Mouse (Mus musculus) C2C12 (cell line): Measurements from ENCODE around the gene Tecrl. TPM values are rescaled to one million over a fixed set of nuclear protein-coding genes. Genes with fewer than 3 reads are reported as not detected.

Experiments
- H3K27me3 ChIP-seq: one replicate; pipeline ENCODE4 v1.6.1; 2011; ENCODE audit not compliant: control insufficient read depth, insufficient read depth, insufficient read length
- H3K36me3 ChIP-seq: one replicate; pipeline ENCODE4 v1.6.1; 2011; ENCODE audit not compliant: control insufficient read depth, insufficient read depth
- H3K4me3 ChIP-seq: one replicate; pipeline ENCODE4 v1.5.1; 2011; ENCODE audit warnings: mild to moderate bottlenecking, control low read depth; ENCODE audit not compliant: poor library complexity, insufficient read depth, severe bottlenecking
- H3K79me2 ChIP-seq: one replicate; pipeline ENCODE4 v1.6.1; 2011; ENCODE audit not compliant: control insufficient read depth, insufficient read depth
- H3K79me3 ChIP-seq: one replicate; pipeline ENCODE4 v1.6.1; 2011; ENCODE audit warnings: low read depth, control low read depth
- H3ac ChIP-seq: one replicate; pipeline ENCODE3; 2011; ENCODE audit warnings: low read depth; ENCODE audit not compliant: control insufficient read depth, insufficient read length
- CEBPB ChIP-seq: IDR thresholded peaks from one replicate; pipeline ENCODE4 v1.6.1; 2011; ENCODE audit warnings: low read depth, mild to moderate bottlenecking, control low read depth, moderate library complexity
- CTCF ChIP-seq: IDR thresholded peaks from one replicate; pipeline ENCODE4 v1.5.1; 2011; ENCODE audit not compliant: control insufficient read depth, insufficient read depth, insufficient read length
- FOSL1 ChIP-seq: IDR thresholded peaks from one replicate; pipeline ENCODE4 v1.8.0; 2011; ENCODE audit warnings: mild to moderate bottlenecking, low read length; ENCODE audit not compliant: poor library complexity, insufficient read depth, severe bottlenecking
- MAX ChIP-seq: IDR thresholded peaks from one replicate; pipeline ENCODE4 v1.6.1; 2011; ENCODE audit warnings: mild to moderate bottlenecking, control low read depth
- MYOD1 ChIP-seq: IDR thresholded peaks from one replicate; pipeline ENCODE4 v1.6.1; 2011; ENCODE audit warnings: low read depth; ENCODE audit not compliant: control insufficient read depth, insufficient read length
- MYOG ChIP-seq: IDR thresholded peaks from one replicate; pipeline ENCODE4 v1.6.1; 2011; ENCODE audit not compliant: control insufficient read depth, insufficient read length; ENCODE audit errors: extremely low read depth
- USF1 ChIP-seq: IDR thresholded peaks from one replicate; pipeline ENCODE4 v1.6.1; 2011; ENCODE audit warnings: low read depth, mild to moderate bottlenecking, control low read depth, moderate library complexity
- long read RNA-seq, 2 experiments: library from polyadenylated mRNA; unstranded; transcript quantifications; one replicate each; pipeline ENCODE4 v2.0.0; 2019 to 2020
- polyA plus RNA-seq: library from polyadenylated mRNA; unstranded; fragments of >200 nt; fragmentation: generic; extraction: Trizol; gene quantifications from one replicate; pipeline ENCODE4 v1.2.1, GENCODE M21; 2012; ENCODE audit warnings: missing spikeins

Tecrl gene
- polyA plus RNA-seq: not detected
- long read RNA-seq, experiment 1, partial matches to known transcripts: 0 of 3 reads
- long read RNA-seq, experiment 1, other reads (novel, unspliced or antisense): 1 of 3 reads
- long read RNA-seq, experiment 2: 0 reads

DNA sequence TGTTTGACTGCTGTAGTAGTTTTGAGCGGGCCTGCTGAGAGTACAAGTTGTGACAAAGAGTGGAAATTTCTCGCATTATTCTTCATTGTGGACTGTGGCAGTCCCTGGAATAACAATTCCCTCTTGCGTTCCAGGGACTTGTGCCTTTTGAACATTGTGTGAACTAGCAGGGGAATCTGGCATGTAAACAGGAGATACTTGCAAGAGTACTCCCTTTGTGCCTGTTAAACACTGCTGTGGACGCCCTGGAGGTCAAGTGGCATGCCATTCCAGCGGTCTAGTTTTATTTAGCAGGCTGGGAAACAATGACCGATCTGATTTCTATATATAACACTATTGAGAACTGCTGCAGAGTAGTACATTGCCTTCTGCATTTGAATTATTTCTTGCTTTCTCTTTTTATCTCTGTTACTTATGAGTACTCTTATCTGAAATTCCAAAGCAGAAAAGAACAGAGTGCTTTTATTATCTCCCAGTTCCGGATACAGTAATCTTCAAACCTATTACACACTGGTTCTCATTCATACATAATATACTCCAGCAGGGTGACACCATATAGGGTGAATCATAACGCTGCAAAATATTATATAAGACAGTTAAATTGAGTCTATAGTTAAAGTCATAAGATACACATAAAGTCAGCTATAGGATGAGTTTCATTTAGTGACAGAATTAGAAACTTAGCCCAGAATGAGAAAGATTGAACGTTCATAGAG lies at the start of gene Tecrl:
Tecrl (minus strand) TSS at position 350 of the 716 bp plus-strand sequence.
- Histone ChIP-seq H3K4me3 (no peak within 1 kb of the TSS), H3K79me2 (no peaks in the 10 kb centered on the region), H3K79me3 (no peaks in the 10 kb centered on the region), H3K27me3 (no peaks in the 10 kb centered on the region), H3ac (no peak within 1 kb of the TSS), H3K36me3 (no peaks in the 10 kb centered on the region)
- no peak for TF ChIP-seq CTCF
- TF ChIP-seq MAX: no peak
- no peak for TF ChIP-seq CEBPB
- TF ChIP-seq MYOD1: no peak
- no peak for TF ChIP-seq MYOG
- TF ChIP-seq FOSL1: no peak
- TF ChIP-seq USF1: no peak

DNA sequence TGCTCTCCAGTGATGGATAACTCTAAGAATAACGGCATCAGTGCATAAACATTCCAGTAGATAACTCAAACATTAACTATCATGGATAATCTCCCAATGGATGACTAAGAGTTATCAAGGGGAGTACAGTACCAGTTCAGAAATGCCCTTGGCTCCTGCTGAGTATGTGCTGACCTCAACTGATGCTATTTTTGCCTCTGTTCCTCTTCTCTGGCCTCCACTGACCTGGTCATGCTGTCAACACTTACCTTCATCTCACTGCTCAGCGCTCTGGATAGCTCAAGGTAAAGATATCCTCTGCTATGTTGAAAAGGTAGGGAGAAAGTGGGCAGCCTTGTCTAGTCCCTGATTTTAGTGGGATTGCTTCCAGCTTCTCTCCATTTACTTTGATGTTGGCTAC lies 30.0 kb upstream of the Tecrl start:
- no peak overlapping the region for H3K4me3 ChIP-seq
- TF ChIP-seq CTCF (no peak), MYOD1 (no peak), FOSL1 (no peak), USF1 (no peak), CEBPB (no peak), MAX (no peak), MYOG (no peak)
- H3ac ChIP-seq: no peak overlapping the region
- H3K36me3 ChIP-seq: no peaks in the 10 kb centered on the region
- H3K27me3 ChIP-seq: no peaks in the 10 kb centered on the region
- H3K79me2 ChIP-seq: no peaks in the 10 kb centered on the region
- H3K79me3 ChIP-seq: no peaks in the 10 kb centered on the region

DNA sequence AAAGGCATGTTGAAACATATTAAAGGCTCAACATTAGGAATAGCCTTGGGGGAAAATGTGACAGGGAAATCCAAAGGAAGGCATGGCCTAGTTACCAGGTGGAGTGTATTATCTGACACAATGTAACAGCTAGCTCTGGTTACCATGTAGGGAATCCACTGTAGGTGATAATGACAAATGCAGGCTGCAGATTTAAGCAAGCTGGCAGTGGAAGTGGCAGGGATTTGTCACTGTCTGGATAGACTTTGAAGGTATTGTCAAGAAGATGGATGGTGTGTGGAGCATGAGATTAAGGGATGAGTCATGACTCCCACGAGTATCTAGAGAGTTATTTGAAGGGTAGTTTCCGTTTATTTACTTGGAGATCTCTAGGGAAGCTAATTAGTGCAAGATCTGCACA lies 3.4 kb downstream of the Tecrl start:
- H3ac ChIP-seq: no peak overlapping the region
- no peaks in the 10 kb centered on the region for H3K79me3 ChIP-seq
- no peaks in the 10 kb centered on the region for H3K27me3 ChIP-seq
- no peak for TF ChIP-seq FOSL1
- TF ChIP-seq USF1: no peak
- no peak for TF ChIP-seq CEBPB
- TF ChIP-seq MYOG: no peak
- no peak for TF ChIP-seq CTCF
- no peak for TF ChIP-seq MAX
- no peak for TF ChIP-seq MYOD1
- H3K36me3 ChIP-seq: no peaks in the 10 kb centered on the region
- H3K4me3 ChIP-seq: no peak overlapping the region
- H3K79me2 ChIP-seq: no peaks in the 10 kb centered on the region

- TF ChIP-seq MYOG (no peak), CEBPB (no peak), FOSL1 (no peak), CTCF (no peak), MYOD1 (no peak), USF1 (no peak), MAX (no peak)
- Histone ChIP-seq H3K36me3 (no peaks in the 10 kb centered on the region), H3K4me3 (no peak overlapping the region), H3ac (no peak overlapping the region), H3K79me2 (no peaks in the 10 kb centered on the region), H3K79me3 (no peaks in the 10 kb centered on the region), H3K27me3 (no peaks in the 10 kb centered on the region)
These were observed 15.9 kb downstream of the Tecrl start for GRCm38 (mm10) chr5:83339144-83339543.

GRCm38 (mm10) chr5:83267148-83267776 lies 87.7 kb downstream of the Tecrl start:
- H3K4me3 ChIP-seq: no peak overlapping the region
- no peaks in the 10 kb centered on the region for H3K27me3 ChIP-seq
- TF ChIP-seq MYOD1 (no peak), CTCF (no peak), USF1 (no peak), MYOG (no peak), FOSL1 (no peak), MAX (no peak), CEBPB (no peak)

More at GRCm38 (mm10) chr5:83267148-83267776, 87.7 kb downstream of the Tecrl start:
- Histone ChIP-seq H3K79me2 (no peaks in the 10 kb centered on the region), H3K79me3 (no peaks in the 10 kb centered on the region), H3ac (no peak overlapping the region), H3K36me3 (no peaks in the 10 kb centered on the region)
